Mouse (Mus musculus): ENCODE measurements around the gene Phactr2. TPM values are rescaled to one million over a fixed set of nuclear protein-coding genes. Genes with fewer than 3 reads are reported as not detected.

Gene Phactr2
- polyA plus RNA-seq, 1 experiment = 3.5 TPM

DNA sequence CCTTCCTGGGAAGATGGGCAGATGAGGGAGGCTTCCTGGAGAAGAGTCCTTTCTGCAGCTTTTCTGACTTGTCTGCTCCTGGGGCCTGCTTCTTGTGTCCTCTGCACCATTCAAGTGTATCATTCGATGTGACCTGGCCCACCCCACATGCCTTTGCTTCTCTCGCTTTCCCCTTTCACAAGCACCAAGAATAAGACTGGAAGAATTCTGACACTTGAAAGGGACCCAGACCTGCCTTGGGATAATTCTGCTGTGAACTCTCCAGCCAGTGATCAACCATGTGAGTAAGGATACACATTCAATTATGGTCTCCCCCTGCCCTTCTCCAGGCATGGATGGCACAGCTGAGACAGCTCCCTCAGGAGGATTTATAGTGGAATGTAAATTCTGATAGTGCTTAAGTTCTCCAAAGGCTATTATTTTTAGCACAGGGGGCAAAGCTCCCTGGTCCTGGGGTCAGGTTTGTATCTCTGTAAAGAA is 241.0 kb downstream of the Phactr2 start:
- Histone ChIP-seq H3K4me3 (ENCODE audit: extremely low read depth, insufficient read depth, insufficient read length) (no peak overlapping the region), H3K36me3 (ENCODE audit: control insufficient read depth, insufficient read depth, low read length) (no peaks in the 10 kb centered on the region), H3K27ac (ENCODE audit: insufficient read depth, low read length) (no peak overlapping the region), H3K27me3 (ENCODE audit: control insufficient read depth, insufficient read depth, low read length) (no peaks in the 10 kb centered on the region), H3K4me1 (ENCODE audit: control insufficient read depth, insufficient read depth, insufficient read length) (no peaks in the 10 kb centered on the region)
- no peak for DNase-seq (ENCODE audit: low read depth in 1 of 2, low spot score in 2 of 2)
- no peak for TF ChIP-seq POLR2A (IDR thresholded peaks at IDR 0.05; ENCODE audit: low read depth, low read length)
- TF ChIP-seq CTCF (IDR thresholded peaks at IDR 0.05; ENCODE audit: extremely low read depth, insufficient read depth, insufficient read length, insufficient replicate concordance) = no peak
- 89% methylated on average over 2 of the region's 2 CpGs for WGBS

DNA sequence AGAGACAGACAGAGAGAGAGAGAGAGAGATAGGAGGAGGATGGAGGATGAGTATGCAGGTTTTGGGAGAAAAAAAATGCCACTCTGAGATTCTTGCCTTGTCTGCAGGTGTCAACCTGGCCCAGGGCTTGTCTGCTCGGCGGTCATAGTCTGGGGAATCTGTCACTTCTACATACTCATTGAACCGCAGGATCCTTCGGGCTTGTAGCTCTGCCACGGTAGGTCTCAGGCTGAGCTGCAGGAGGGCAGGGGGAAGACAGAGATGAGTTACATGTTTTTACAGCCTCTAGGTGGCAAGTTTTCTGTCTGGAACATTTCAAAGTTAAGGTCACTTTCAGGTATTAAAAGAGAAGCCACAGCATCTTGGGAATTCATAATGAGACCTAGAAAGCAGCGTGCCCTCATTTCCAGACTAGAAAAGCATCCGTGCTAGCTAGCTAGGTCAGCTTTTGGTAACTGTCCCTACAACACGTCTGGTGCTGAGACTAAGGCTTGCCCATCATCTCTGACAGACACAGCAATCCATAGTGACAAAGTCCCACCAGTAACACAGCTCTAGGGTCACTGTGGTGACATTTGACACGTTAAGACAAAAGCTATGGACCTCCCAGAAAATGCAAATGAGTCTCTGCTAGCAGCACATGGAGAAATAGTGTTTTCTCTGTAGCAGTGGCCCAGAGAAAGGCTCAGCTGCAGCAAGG is 241.6 kb downstream of the Phactr2 start:
- Histone ChIP-seq H3K36me3 (ENCODE audit: control insufficient read depth, insufficient read depth, low read length) (no peaks in the 10 kb centered on the region), H3K4me3 (ENCODE audit: extremely low read depth, insufficient read depth, insufficient read length) (no peak overlapping the region), H3K27ac (ENCODE audit: insufficient read depth, low read length) (no peak overlapping the region), H3K4me1 (ENCODE audit: control insufficient read depth, insufficient read depth, insufficient read length) (no peaks in the 10 kb centered on the region), H3K27me3 (ENCODE audit: control insufficient read depth, insufficient read depth, low read length) (no peaks in the 10 kb centered on the region)
- no peak for DNase-seq (ENCODE audit: low read depth in 1 of 2, low spot score in 2 of 2)
- TF ChIP-seq CTCF (IDR thresholded peaks at IDR 0.05; ENCODE audit: extremely low read depth, insufficient read depth, insufficient read length, insufficient replicate concordance) (no peak), POLR2A (IDR thresholded peaks at IDR 0.05; ENCODE audit: low read depth, low read length) (no peak)
- 88% methylated on average over 9 of the region's 9 CpGs for whole genome bisulfite sequencing

DNA sequence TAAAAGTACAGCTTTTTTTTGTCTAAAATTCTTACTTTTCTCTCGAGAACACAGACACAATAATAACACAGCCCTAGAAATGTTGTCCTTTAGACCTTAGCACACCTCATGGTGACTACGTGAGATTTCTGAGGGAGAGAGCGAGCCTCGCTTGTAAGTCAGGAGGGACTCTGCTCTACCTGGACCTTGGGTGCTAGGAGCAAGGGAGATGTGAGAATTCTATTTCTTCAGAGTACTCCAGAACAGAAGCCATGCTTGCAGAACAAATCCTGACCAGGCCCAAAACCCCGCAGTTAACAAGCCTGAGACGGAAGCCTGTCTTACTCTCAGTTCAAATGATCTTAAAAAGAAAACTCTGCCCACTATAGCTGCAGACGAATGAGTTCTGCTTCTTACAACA is 243.5 kb downstream of the Phactr2 start:
- no peak for DNase-seq (ENCODE audit: low read depth in 1 of 2, low spot score in 2 of 2)
- Histone ChIP-seq H3K4me3 (ENCODE audit: extremely low read depth, insufficient read depth, insufficient read length) (no peak overlapping the region), H3K27ac (ENCODE audit: insufficient read depth, low read length) (no peak overlapping the region), H3K27me3 (ENCODE audit: control insufficient read depth, insufficient read depth, low read length) (no peaks in the 10 kb centered on the region), H3K4me1 (ENCODE audit: control insufficient read depth, insufficient read depth, insufficient read length) (no peaks in the 10 kb centered on the region), H3K36me3 (ENCODE audit: control insufficient read depth, insufficient read depth, low read length) (no peaks in the 10 kb centered on the region)
- TF ChIP-seq CTCF (IDR thresholded peaks at IDR 0.05; ENCODE audit: extremely low read depth, insufficient read depth, insufficient read length, insufficient replicate concordance) (no peak), POLR2A (IDR thresholded peaks at IDR 0.05; ENCODE audit: low read depth, low read length) (no peak)
- WGBS = 92% methylated on average over 7 of the region's 7 CpGs

DNA sequence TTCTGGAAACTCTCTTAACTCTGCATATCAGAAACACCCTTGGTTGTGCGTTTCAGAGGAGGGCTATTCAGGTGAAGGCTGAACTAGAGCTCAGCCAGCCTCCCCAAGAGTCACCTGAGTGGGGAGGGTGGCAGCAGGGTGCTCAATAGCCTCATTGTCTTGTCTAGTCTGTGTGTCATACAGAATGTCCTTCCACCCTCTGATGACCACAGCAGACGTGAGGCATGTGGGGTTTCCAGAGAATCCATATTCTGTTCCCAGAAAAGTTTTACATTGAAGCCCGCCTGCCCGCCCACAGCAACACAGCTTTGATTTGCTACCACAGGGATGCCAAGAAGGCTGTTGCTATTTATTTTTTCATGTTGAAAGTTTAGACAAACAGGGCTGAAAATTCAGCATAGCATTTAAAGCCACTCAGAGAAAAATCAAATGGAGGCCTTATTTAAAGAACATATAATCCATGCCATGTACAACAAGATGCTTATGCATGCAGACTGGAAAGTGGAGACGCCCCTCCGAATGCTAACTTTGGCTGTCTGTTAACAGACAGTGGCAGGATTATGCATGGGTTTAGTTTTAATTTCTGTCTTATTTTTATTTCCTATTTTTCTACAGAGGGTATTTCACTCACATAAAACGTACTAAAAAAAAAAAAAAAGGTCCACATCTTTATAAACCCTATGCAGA is 248.7 kb downstream of the Phactr2 start:
- no peaks in the 10 kb centered on the region for H3K27me3 ChIP-seq (ENCODE audit: control insufficient read depth, insufficient read depth, low read length)
- DNase-seq (ENCODE audit: low read depth in 1 of 2, low spot score in 2 of 2) = no peak
- 91% methylated on average over 7 of the region's 7 CpGs for WGBS
- no peaks in the 10 kb centered on the region for H3K4me1 ChIP-seq (ENCODE audit: control insufficient read depth, insufficient read depth, insufficient read length)
- H3K27ac ChIP-seq (ENCODE audit: insufficient read depth, low read length) = no peak overlapping the region
- no peaks in the 10 kb centered on the region for H3K36me3 ChIP-seq (ENCODE audit: control insufficient read depth, insufficient read depth, low read length)
- H3K4me3 ChIP-seq (ENCODE audit: extremely low read depth, insufficient read depth, insufficient read length) = no peak overlapping the region
- no peak for TF ChIP-seq CTCF (IDR thresholded peaks at IDR 0.05; ENCODE audit: extremely low read depth, insufficient read depth, insufficient read length, insufficient replicate concordance)
- TF ChIP-seq POLR2A (IDR thresholded peaks at IDR 0.05; ENCODE audit: low read depth, low read length) = no peak

DNA sequence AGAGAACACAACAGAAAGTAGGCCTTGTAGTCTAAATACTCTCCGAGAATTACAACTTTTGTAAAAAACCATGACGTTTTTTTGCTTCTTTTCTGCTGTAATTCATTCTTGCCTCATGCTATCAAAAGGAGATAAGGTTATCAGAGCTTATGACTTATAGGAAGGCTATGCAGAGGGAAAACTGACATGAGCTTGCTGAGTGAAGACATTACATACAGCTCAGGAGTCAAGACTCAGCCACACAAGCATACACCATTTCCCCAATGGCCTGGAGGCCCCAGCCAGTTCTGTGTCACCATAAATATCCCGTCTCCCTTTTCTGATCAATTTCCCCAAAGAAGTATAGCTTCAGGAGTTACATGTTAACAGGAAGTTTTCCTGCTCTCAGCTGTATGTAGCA is 252.1 kb downstream of the Phactr2 start:
- Histone ChIP-seq H3K27ac (ENCODE audit: insufficient read depth, low read length) (no peak overlapping the region), H3K36me3 (ENCODE audit: control insufficient read depth, insufficient read depth, low read length) (no peaks in the 10 kb centered on the region), H3K4me3 (ENCODE audit: extremely low read depth, insufficient read depth, insufficient read length) (no peak overlapping the region), H3K4me1 (ENCODE audit: control insufficient read depth, insufficient read depth, insufficient read length) (no peaks in the 10 kb centered on the region), H3K27me3 (ENCODE audit: control insufficient read depth, insufficient read depth, low read length) (no peaks in the 10 kb centered on the region)
- no peak for TF ChIP-seq POLR2A (IDR thresholded peaks at IDR 0.05; ENCODE audit: low read depth, low read length)
- no peak for TF ChIP-seq CTCF (IDR thresholded peaks at IDR 0.05; ENCODE audit: extremely low read depth, insufficient read depth, insufficient read length, insufficient replicate concordance)
- DNase-seq (ENCODE audit: low read depth in 1 of 2, low spot score in 2 of 2) = no peak
- 90% methylated on average over 3 of the region's 3 CpGs for WGBS

DNA sequence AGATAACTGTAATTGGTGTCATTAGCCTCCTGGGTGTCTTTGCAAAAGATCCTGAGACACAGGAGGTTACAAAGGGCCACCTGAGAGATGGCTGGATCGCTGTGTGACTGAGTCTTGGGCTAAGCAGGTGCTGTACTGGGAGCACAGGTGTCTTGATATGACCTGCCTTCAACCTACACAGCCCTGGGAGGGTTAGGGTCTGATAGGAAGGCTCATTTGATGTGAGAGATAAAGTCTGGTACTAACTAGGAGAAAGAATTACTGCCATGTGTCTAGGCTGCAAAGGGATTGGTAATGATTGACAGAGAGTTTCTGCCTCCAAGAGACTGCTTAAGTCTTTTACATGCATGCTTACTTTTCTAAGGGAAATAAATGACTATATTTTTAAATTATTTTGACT is 254.2 kb downstream of the Phactr2 start:
- no peak for DNase-seq (ENCODE audit: low read depth in 1 of 2, low spot score in 2 of 2)
- WGBS = 89% methylated on average over 1 of the region's 1 CpGs

DNA sequence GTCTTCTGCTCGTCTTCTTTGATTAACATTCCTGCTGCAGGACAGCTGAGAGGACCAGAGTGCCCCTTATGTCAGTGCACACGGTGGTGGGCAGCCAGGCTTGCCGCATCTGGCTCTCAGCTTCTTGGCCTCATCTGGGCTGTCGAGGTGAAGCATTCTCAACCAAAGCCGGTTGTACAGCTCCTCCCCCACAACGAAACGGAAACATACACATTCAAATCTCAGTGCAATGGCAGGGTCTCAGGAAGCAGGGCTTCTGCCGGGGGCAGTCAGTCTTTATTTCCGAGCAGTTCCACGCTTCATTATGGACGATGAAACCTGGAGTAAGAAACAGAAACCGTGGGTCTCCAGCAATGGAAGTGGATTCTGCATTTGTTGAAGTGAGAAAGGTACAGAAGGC is 260.3 kb downstream of the Phactr2 start:
- TF ChIP-seq POLR2A (IDR thresholded peaks at IDR 0.05; ENCODE audit: low read depth, low read length) = no peak
- TF ChIP-seq CTCF (IDR thresholded peaks at IDR 0.05; ENCODE audit: extremely low read depth, insufficient read depth, insufficient read length, insufficient replicate concordance) = no peak
- 91% methylated on average over 12 of the region's 12 CpGs for WGBS

More for the DNA sequence above, 254.2 kb downstream of the Phactr2 start:
- H3K27ac ChIP-seq (ENCODE audit: insufficient read depth, low read length) = no peak overlapping the region
- H3K4me1 ChIP-seq (ENCODE audit: control insufficient read depth, insufficient read depth, insufficient read length) = no peaks in the 10 kb centered on the region
- H3K27me3 ChIP-seq (ENCODE audit: control insufficient read depth, insufficient read depth, low read length) = no peaks in the 10 kb centered on the region
- no peak overlapping the region for H3K4me3 ChIP-seq (ENCODE audit: extremely low read depth, insufficient read depth, insufficient read length)
- no peaks in the 10 kb centered on the region for H3K36me3 ChIP-seq (ENCODE audit: control insufficient read depth, insufficient read depth, low read length)
- TF ChIP-seq CTCF (IDR thresholded peaks at IDR 0.05; ENCODE audit: extremely low read depth, insufficient read depth, insufficient read length, insufficient replicate concordance) (no peak), POLR2A (IDR thresholded peaks at IDR 0.05; ENCODE audit: low read depth, low read length) (no peak)

More for the DNA sequence above, 260.3 kb downstream of the Phactr2 start:
- no peaks in the 10 kb centered on the region for H3K36me3 ChIP-seq (ENCODE audit: control insufficient read depth, insufficient read depth, low read length)
- no peaks in the 10 kb centered on the region for H3K27me3 ChIP-seq (ENCODE audit: control insufficient read depth, insufficient read depth, low read length)
- H3K4me3 ChIP-seq (ENCODE audit: extremely low read depth, insufficient read depth, insufficient read length) = no peak overlapping the region
- no peaks in the 10 kb centered on the region for H3K4me1 ChIP-seq (ENCODE audit: control insufficient read depth, insufficient read depth, insufficient read length)
- DNase-seq (ENCODE audit: low read depth in 1 of 2, low spot score in 2 of 2) = no peak
- H3K27ac ChIP-seq (ENCODE audit: insufficient read depth, low read length) = no peak overlapping the region
